Mouse (Mus musculus): ENCODE measurements around the gene Hspa2.
"Not testable (repeated sequence)": the region's sequence is repeated elsewhere in the genome, so short reads cannot be mapped to it uniquely, and the experiment has no call there.

The Hspa2 gene

GRCm38 (mm10) chr12:76431431-76431830 lies 27.5 kb downstream of the Hspa2 start:
- DNase-seq (ENCODE audit: low read depth, low spot score), result no peak

GRCm38 (mm10) chr12:76434111-76434510 lies 30.1 kb downstream of the Hspa2 start:
- no peak for DNase-seq (ENCODE audit: low read depth, low spot score)

- no peak for DNase-seq (ENCODE audit: low read depth, low spot score)
These were observed 31.1 kb downstream of the Hspa2 start for GRCm38 (mm10) chr12:76435084-76435483.

GRCm38 (mm10) chr12:76435549-76435948 lies 31.6 kb downstream of the Hspa2 start:
- no peak for DNase-seq (ENCODE audit: low read depth, low spot score)

GRCm38 (mm10) chr12:76443488-76443887 lies 39.5 kb downstream of the Hspa2 start:
- not testable (repeated sequence) for DNase-seq (ENCODE audit: low read depth, low spot score)

- no peak for DNase-seq (ENCODE audit: low read depth, low spot score)
These were observed 40.4 kb downstream of the Hspa2 start for GRCm38 (mm10) chr12:76444359-76444772.

- DNase-seq (ENCODE audit: low read depth, low spot score), result no peak
These were observed 40.9 kb downstream of the Hspa2 start for GRCm38 (mm10) chr12:76444862-76445261.

GRCm38 (mm10) chr12:76446201-76446600 lies 42.2 kb downstream of the Hspa2 start:
- DNase-seq (ENCODE audit: low read depth, low spot score), result no peak

- DNase-seq (ENCODE audit: low read depth, low spot score), result no peak
These were observed 44.2 kb downstream of the Hspa2 start for GRCm38 (mm10) chr12:76448127-76448526.

- DNase-seq (ENCODE audit: low read depth, low spot score), result no peak
These were observed 48.2 kb downstream of the Hspa2 start for GRCm38 (mm10) chr12:76452203-76452602.
